Mouse (Mus musculus) brain, embryonic 14.5 days (tissue): ENCODE measurements around the gene Prkacb.

Experiments
- CTCF ChIP-seq: fragments of 200-500 bp; IDR thresholded peaks from 2 replicates; pipeline ENCODE4 v1.5.1; 2012; ENCODE audit warnings: inconsistent platforms, mild to moderate bottlenecking, moderate library complexity, borderline replicate concordance; ENCODE audit not compliant: insufficient read depth, insufficient read length; ENCODE audit errors: extremely low read depth
- POLR2A ChIP-seq: fragments of 200-500 bp; IDR thresholded peaks from 2 replicates; pipeline ENCODE4 v1.6.1; 2012; ENCODE audit warnings: mild to moderate bottlenecking, inconsistent platforms, borderline replicate concordance; ENCODE audit not compliant: poor library complexity, insufficient read depth, insufficient read length, severe bottlenecking; ENCODE audit errors: extremely low read depth

- no peak for TF ChIP-seq CTCF
- TF ChIP-seq POLR2A = no peak
These were observed 834 bp upstream of the Prkacb start for GRCm38 (mm10) chr3:146813624-146814023.
